Mouse (Mus musculus) hindbrain, embryonic 12.5 days (tissue): ENCODE data around the gene BC024978. TPM values are rescaled to one million over a fixed set of nuclear protein-coding genes. Genes with fewer than 3 reads are reported as not detected.
A peak's percentile ranks its signal among the peaks of the same experiment; 100 is the strongest.

Experiments used
- ATAC-seq: fragments of 200-750 bp; cut with Nextera tagmentation; 2 replicates; pipeline ENCODE4 v1.8.0; 2017; ENCODE audit warnings: moderate TSS enrichment; ENCODE audit not compliant: low FRiP score
- H3K27ac ChIP-seq: fragments of 300-500 bp; sonication (generic); 2 replicates; pipeline ENCODE4 v1.5.1; 2016; ENCODE audit warnings: mild to moderate bottlenecking
- H3K27me3 ChIP-seq: fragments of 300-500 bp; sonication (generic); 2 replicates; pipeline ENCODE4 v1.6.1; 2016; ENCODE audit warnings: mild to moderate bottlenecking
- H3K36me3 ChIP-seq: fragments of 300-500 bp; sonication (generic); 2 replicates; pipeline ENCODE4 v1.6.1; 2016; ENCODE audit warnings: mild to moderate bottlenecking
- H3K4me1 ChIP-seq: fragments of 300-500 bp; sonication (generic); 2 replicates; pipeline ENCODE4 v1.6.1; 2016
- H3K4me2 ChIP-seq: fragments of 300-500 bp; sonication (generic); replicated peaks from 2 replicates; pipeline ENCODE4 v1.6.1; 2016; ENCODE audit warnings: mild to moderate bottlenecking
- H3K4me3 ChIP-seq: fragments of 300-500 bp; sonication (generic); 2 replicates; pipeline ENCODE4 v1.5.1; 2016; ENCODE audit warnings: mild to moderate bottlenecking
- H3K9ac ChIP-seq: fragments of 300-500 bp; sonication (generic); 2 replicates; pipeline ENCODE4 v1.6.1; 2016; ENCODE audit warnings: mild to moderate bottlenecking, moderate library complexity
- H3K9me3 ChIP-seq: fragments of 300-500 bp; sonication (generic); replicated peaks from 2 replicates; pipeline ENCODE4 v1.6.1; 2016; ENCODE audit warnings: mild to moderate bottlenecking
- WGBS: fragments of 180-500 bp; shearing (Covaris S2); methylation state at CpG from one replicate; pipeline ENCODE4 v1.1.7; 2016; 5-methylcytosine and 5-hydroxymethylcytosine counted together
- polyA plus RNA-seq: library from polyadenylated mRNA; unstranded; fragments of >200 nt; fragmentation: Nextera tagmentation; extraction: Ambion mirVana; gene quantifications from 2 replicates; pipeline ENCODE4 v1.2.1, GENCODE M21; 2016

The BC024978 gene
- polyA plus RNA-seq, 1 experiment from 2014 or later, result 3.2 TPM

GRCm38 (mm10) chr7:27198779-27199178, 3.2 kb downstream of the BC024978 start:
- H3K36me3 ChIP-seq, result peaks cover 30% of the 10 kb centered on the region
- H3K27me3 ChIP-seq, result no peaks in the 10 kb centered on the region
- H3K9me3 ChIP-seq, result no peaks in the 10 kb centered on the region
- H3K4me3 ChIP-seq, result no peak overlapping the region
- no peak for ATAC-seq
- WGBS, result 95% methylated on average over 8 of the region's 8 CpGs
- no peak overlapping the region for H3K9ac ChIP-seq
- H3K27ac ChIP-seq, result no peak overlapping the region
- H3K4me1 ChIP-seq, result peaks cover 15% of the 10 kb centered on the region
- H3K4me2 ChIP-seq, result no peak overlapping the region

- peaks cover 58% of the 10 kb centered on the region for H3K36me3 ChIP-seq
- no peaks in the 10 kb centered on the region for H3K4me1 ChIP-seq
- WGBS, result 94% methylated on average over 8 of the region's 8 CpGs
- no peak overlapping the region for H3K9ac ChIP-seq
- H3K9me3 ChIP-seq, result no peaks in the 10 kb centered on the region
- H3K4me3 ChIP-seq, result no peak overlapping the region
- H3K27me3 ChIP-seq, result no peaks in the 10 kb centered on the region
- H3K4me2 ChIP-seq, result no peak overlapping the region
- H3K27ac ChIP-seq, result no peak overlapping the region
- no peak for ATAC-seq
Observed at GRCm38 (mm10) chr7:27203730-27204449, 8.3 kb downstream of the BC024978 start.

GRCm38 (mm10) chr7:27212626-27213025, 17.0 kb downstream of the BC024978 start:
- no peak for ATAC-seq
- Histone ChIP-seq H3K27me3 (no peaks in the 10 kb centered on the region), H3K4me2 (no peak overlapping the region), H3K9ac (no peak overlapping the region), H3K4me1 (no peaks in the 10 kb centered on the region), H3K27ac (no peak overlapping the region), H3K36me3 (peaks cover 73% of the 10 kb centered on the region), H3K4me3 (no peak overlapping the region), H3K9me3 (no peaks in the 10 kb centered on the region)
- 91% methylated on average over 2 of the region's 2 CpGs for WGBS

- peaks cover 37% of the 10 kb centered on the region for H3K36me3 ChIP-seq
- peaks cover 2% of the 10 kb centered on the region; the same call in 1 of the 2 replicates for H3K4me1 ChIP-seq
- H3K4me2 ChIP-seq, result no peak overlapping the region
- H3K9ac ChIP-seq, result no peak overlapping the region
- no peak for ATAC-seq
- H3K27me3 ChIP-seq, result no peaks in the 10 kb centered on the region
- H3K4me3 ChIP-seq, result no peak overlapping the region
- H3K9me3 ChIP-seq, result no peaks in the 10 kb centered on the region
- WGBS, result 85% methylated on average over 7 of the region's 7 CpGs
- H3K27ac ChIP-seq, result no peak overlapping the region
Observed at GRCm38 (mm10) chr7:27218586-27218985, 23.0 kb downstream of the BC024978 start.

- Histone ChIP-seq H3K4me1 (peaks cover 15% of the 10 kb centered on the region), H3K36me3 (peaks cover 27% of the 10 kb centered on the region), H3K27ac (no peak overlapping the region), H3K9me3 (no peaks in the 10 kb centered on the region), H3K9ac (no peak overlapping the region), H3K4me2 (no peak overlapping the region), H3K27me3 (no peaks in the 10 kb centered on the region), H3K4me3 (no peak overlapping the region)
- WGBS, result 58% methylated on average over 11 of the region's 11 CpGs
- no peak for ATAC-seq
Observed at GRCm38 (mm10) chr7:27219937-27220336, 24.4 kb downstream of the BC024978 start.

- ATAC-seq, result no peak
- no peak overlapping the region for H3K4me3 ChIP-seq
- H3K9ac ChIP-seq, result no peak overlapping the region; the same call in 1 of the 2 replicates
- no peak overlapping the region for H3K27ac ChIP-seq
- no peaks in the 10 kb centered on the region for H3K27me3 ChIP-seq
- no peaks in the 10 kb centered on the region for H3K9me3 ChIP-seq
- peaks cover 23% of the 10 kb centered on the region for H3K36me3 ChIP-seq
- 88% methylated on average over 6 of the region's 6 CpGs for WGBS
- H3K4me2 ChIP-seq, result no peak overlapping the region
- H3K4me1 ChIP-seq, result peaks cover 35% of the 10 kb centered on the region
Observed at GRCm38 (mm10) chr7:27221939-27222338, 26.4 kb downstream of the BC024978 start.

- Histone ChIP-seq H3K9ac (no peak overlapping the region), H3K4me3 (no peak overlapping the region), H3K4me2 (no peak overlapping the region), H3K9me3 (no peaks in the 10 kb centered on the region), H3K27ac (no peak overlapping the region), H3K4me1 (peaks cover 41% of the 10 kb centered on the region), H3K27me3 (no peaks in the 10 kb centered on the region), H3K36me3 (peaks cover 17% of the 10 kb centered on the region)
- WGBS, result 83% methylated on average over 1 of the region's 1 CpGs
- no peak for ATAC-seq
Observed at GRCm38 (mm10) chr7:27222538-27222937, 27.0 kb downstream of the BC024978 start.

- ATAC-seq, result no peak
- H3K4me1 ChIP-seq, result peaks cover 47% of the 10 kb centered on the region
- H3K9me3 ChIP-seq, result no peaks in the 10 kb centered on the region
- peak overlapping the region; percentile 90 for H3K4me2 ChIP-seq
- peaks cover 1% of the 10 kb centered on the region; the same call in 1 of the 2 replicates for H3K36me3 ChIP-seq
- H3K9ac ChIP-seq, result peak overlapping the region; percentile 87
- 81% methylated on average over 11 of the region's 11 CpGs for WGBS
- 0 out of 2 replicates have a peak overlapping the region, but pooled peaks have one; percentile 2 for H3K4me3 ChIP-seq
- no peaks in the 10 kb centered on the region for H3K27me3 ChIP-seq
- H3K27ac ChIP-seq, result no peak overlapping the region
Observed at GRCm38 (mm10) chr7:27224877-27225575, 29.4 kb downstream of the BC024978 start.

- H3K4me2 ChIP-seq, result peak overlapping the region; percentile 90
- peak overlapping the region; percentile 87 for H3K9ac ChIP-seq
- H3K9me3 ChIP-seq, result no peaks in the 10 kb centered on the region
- no peak overlapping the region for H3K27ac ChIP-seq
- no peak for ATAC-seq
- H3K4me3 ChIP-seq, result peak overlapping the region; percentile 91
- H3K36me3 ChIP-seq, result no peaks in the 10 kb centered on the region
- H3K4me1 ChIP-seq, result peaks cover 47% of the 10 kb centered on the region
- H3K27me3 ChIP-seq, result no peaks in the 10 kb centered on the region
- WGBS, result 31% methylated on average over 9 of the region's 9 CpGs
Observed at GRCm38 (mm10) chr7:27227276-27227675, 31.7 kb downstream of the BC024978 start.

- peak; percentile 15 for ATAC-seq
- H3K4me1 ChIP-seq, result peaks cover 50% of the 10 kb centered on the region
- H3K27me3 ChIP-seq, result no peaks in the 10 kb centered on the region
- no peaks in the 10 kb centered on the region for H3K9me3 ChIP-seq
- H3K4me2 ChIP-seq, result peak overlapping the region; percentile 90
- 3% methylated on average over 10 of the region's 10 CpGs for WGBS
- H3K36me3 ChIP-seq, result no peaks in the 10 kb centered on the region
- peak overlapping the region; percentile 87 for H3K9ac ChIP-seq
- H3K4me3 ChIP-seq, result peak overlapping the region; percentile 91
- H3K27ac ChIP-seq, result peak overlapping the region; percentile 89
Observed at GRCm38 (mm10) chr7:27227676-27228075, 32.1 kb downstream of the BC024978 start.

GRCm38 (mm10) chr7:27228281-27228821, 32.8 kb downstream of the BC024978 start, which contains the start of gene Itpkc:
Gene Itpkc, minus strand, starts transcription at chr7:27228661.
- Histone ChIP-seq H3K4me3 (peak within 1 kb of the TSS; percentile 91), H3K4me1 (peaks cover 51% of the 10 kb centered on the region), H3K9ac (peak within 1 kb of the TSS; percentile 87), H3K27me3 (no peaks in the 10 kb centered on the region), H3K4me2 (peak within 1 kb of the TSS; percentile 90), H3K9me3 (no peaks in the 10 kb centered on the region), H3K27ac (peak within 1 kb of the TSS; percentile 89), H3K36me3 (no peaks in the 10 kb centered on the region)
- peak; percentile 74 for ATAC-seq
- under 1% methylated on average over 48 of the region's 49 CpGs for WGBS

- no peaks in the 10 kb centered on the region for H3K27me3 ChIP-seq
- H3K9me3 ChIP-seq, result no peaks in the 10 kb centered on the region
- WGBS, result 15% methylated on average over 6 of the region's 6 CpGs
- peak overlapping the region; percentile 91 for H3K4me3 ChIP-seq
- peak overlapping the region; percentile 87 for H3K9ac ChIP-seq
- H3K36me3 ChIP-seq, result no peaks in the 10 kb centered on the region
- H3K27ac ChIP-seq, result peak overlapping the region; percentile 89
- H3K4me1 ChIP-seq, result peaks cover 52% of the 10 kb centered on the region
- H3K4me2 ChIP-seq, result peak overlapping the region; percentile 90
- no peak for ATAC-seq
Observed at GRCm38 (mm10) chr7:27228865-27229264, 33.3 kb downstream of the BC024978 start.
